Mouse (Mus musculus) bone marrow, adult 2 months (tissue): ENCODE data around the gene Tor2a. TPM values are rescaled to one million over a fixed set of nuclear protein-coding genes. Genes with fewer than 3 reads are reported as not detected.

ENCODE experiments used
- H3K27ac ChIP-seq: fragments of 200-500 bp; 2 replicates; pipeline ENCODE4 v1.5.1; 2012; ENCODE audit warnings: low read depth, mild to moderate bottlenecking, control low read depth, inconsistent platforms, low read length; ENCODE audit not compliant: control insufficient read depth, poor library complexity, insufficient read depth
- H3K4me1 ChIP-seq: fragments of 200-500 bp; 2 replicates; pipeline ENCODE4 v1.6.1; 2011; ENCODE audit warnings: low read length; ENCODE audit not compliant: control insufficient read depth, insufficient read depth
- H3K4me3 ChIP-seq: fragments of 200-500 bp; replicated peaks from 2 replicates; pipeline ENCODE3; 2011; ENCODE audit warnings: mild to moderate bottlenecking, low read depth, low read length, control low read depth; ENCODE audit not compliant: control insufficient read depth
- CTCF ChIP-seq: fragments of 200-500 bp; IDR thresholded peaks from 2 replicates; pipeline ENCODE4 v1.5.1; 2011; ENCODE audit warnings: low read length, control low read depth; ENCODE audit not compliant: control insufficient read depth, insufficient read depth
- POLR2A ChIP-seq: fragments of 200-500 bp; IDR thresholded peaks from 2 replicates; pipeline ENCODE4 v1.6.1; 2011; ENCODE audit warnings: low read depth, mild to moderate bottlenecking, control low read depth, low read length, borderline replicate concordance; ENCODE audit not compliant: control insufficient read depth
- WGBS: fragments of 180-500 bp; shearing (Covaris S2); methylation state at CpG from one replicate; pipeline ENCODE4 v1.1.7; 2018; 5-methylcytosine and 5-hydroxymethylcytosine counted together
- polyA plus RNA-seq: library from polyadenylated mRNA; stranded (reverse); fragments of >200 nt; gene quantifications from 2 replicates; pipeline ENCODE4 v1.2.4, GENCODE M21; 2011; ENCODE audit warnings: low replicate concordance; ENCODE audit not compliant: missing spikeins, insufficient read depth, insufficient read length

Tor2a gene
- polyA plus RNA-seq, 1 experiment, result 13.6 TPM

- TF ChIP-seq CTCF (peak; percentile 98), POLR2A (peak; percentile 31; the same call in 1 of the 2 replicates)
- peak within 1 kb of the TSS; percentile 92 for H3K4me3 ChIP-seq
- under 1% methylated on average over 67 of the region's 79 CpGs for WGBS
- H3K27ac ChIP-seq, result peak within 1 kb of the TSS; percentile 97
- peaks cover 10% of the 10 kb centered on the region for H3K4me1 ChIP-seq
Observed at GRCm38 (mm10) chr2:32712934-32713817, 43.9 kb upstream of the Tor2a start, which contains the start of gene Cdk9. Gene Cdk9 (minus strand): TSS chr2:32713076.

DNA sequence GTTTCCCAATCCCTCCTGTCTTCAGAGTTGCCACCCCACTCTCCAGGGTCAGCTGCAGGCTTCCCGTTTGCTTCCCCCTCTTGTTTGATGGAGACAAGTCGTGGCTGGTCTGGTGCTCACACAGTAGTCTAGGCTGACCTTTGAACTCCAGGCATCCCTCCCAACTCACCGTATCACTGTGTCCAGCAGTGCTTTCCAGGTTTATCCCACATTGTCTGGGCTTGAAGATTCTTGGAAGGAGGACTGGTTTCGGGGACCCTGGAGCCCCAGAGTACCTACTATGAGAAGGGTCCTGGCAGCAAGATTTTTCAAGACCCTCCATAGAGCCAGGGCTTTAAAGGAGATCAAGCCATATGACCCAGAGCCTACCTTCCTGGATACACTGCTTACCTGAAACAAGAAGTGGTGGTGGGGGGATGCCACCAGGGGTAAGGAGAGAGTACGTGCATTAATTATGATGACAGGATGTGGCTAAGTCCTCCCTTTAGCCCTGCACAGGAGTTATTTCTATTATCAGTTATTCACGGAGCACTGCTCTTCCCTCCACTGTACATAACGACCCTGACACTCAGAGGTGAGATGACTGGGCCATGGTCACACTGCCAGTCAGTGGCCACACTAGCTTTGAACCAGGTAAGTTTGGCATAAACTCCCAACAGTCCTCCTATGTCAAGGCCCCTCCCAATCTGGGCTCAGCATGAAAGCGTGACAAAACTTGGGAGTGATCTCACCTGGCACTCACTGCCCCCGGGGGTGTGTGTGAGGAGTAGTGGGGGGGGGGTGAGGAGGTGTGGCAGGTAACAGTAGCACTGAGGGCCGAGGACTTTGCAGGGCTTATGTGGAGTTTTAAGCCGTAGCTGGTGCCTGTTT is 42.7 kb upstream of the Tor2a start:
- WGBS, result 22% methylated on average over 11 of the region's 11 CpGs
- peaks cover 16% of the 10 kb centered on the region for H3K4me1 ChIP-seq
- H3K27ac ChIP-seq, result peak overlapping the region; percentile 94
- no peak for TF ChIP-seq CTCF
- no peak overlapping the region for H3K4me3 ChIP-seq

- no peak overlapping the region for H3K4me3 ChIP-seq
- 2% methylated on average over 4 of the region's 4 CpGs for WGBS
- TF ChIP-seq POLR2A, result no peak
- 0 out of 2 replicates have a peak, but pooled peaks have one; percentile 13 for TF ChIP-seq CTCF
- H3K27ac ChIP-seq, result peak overlapping the region; percentile 94
- H3K4me1 ChIP-seq, result peaks cover 17% of the 10 kb centered on the region
Observed at GRCm38 (mm10) chr2:32714987-32715425, 42.0 kb upstream of the Tor2a start.

GRCm38 (mm10) chr2:32718761-32719160 is 38.3 kb upstream of the Tor2a start:
- 38% methylated on average over 9 of the region's 9 CpGs for WGBS
- Histone ChIP-seq H3K27ac (peak overlapping the region; percentile 81), H3K4me3 (no peak overlapping the region), H3K4me1 (peaks cover 22% of the 10 kb centered on the region)
- TF ChIP-seq POLR2A (no peak), CTCF (no peak)

- H3K4me3 ChIP-seq, result peak overlapping the region; percentile 4
- H3K4me1 ChIP-seq, result peaks cover 20% of the 10 kb centered on the region
- TF ChIP-seq CTCF (no peak), POLR2A (no peak)
- 70% methylated on average over 3 of the region's 3 CpGs for WGBS
- peak overlapping the region; percentile 81 for H3K27ac ChIP-seq
Observed at GRCm38 (mm10) chr2:32720053-32720452, 37.0 kb upstream of the Tor2a start.

GRCm38 (mm10) chr2:32720681-32721229 is 36.3 kb upstream of the Tor2a start, which contains the start of gene Sh2d3c:
Gene Sh2d3c (plus strand): TSS chr2:32721055.
- peak within 1 kb of the TSS; percentile 68 for H3K4me3 ChIP-seq
- 4% methylated on average over 8 of the region's 8 CpGs for WGBS
- H3K4me1 ChIP-seq, result peaks cover 20% of the 10 kb centered on the region
- peak within 1 kb of the TSS; percentile 81 for H3K27ac ChIP-seq
- TF ChIP-seq CTCF (no peak), POLR2A (peak; percentile 23; the same call in 1 of the 2 replicates)

DNA sequence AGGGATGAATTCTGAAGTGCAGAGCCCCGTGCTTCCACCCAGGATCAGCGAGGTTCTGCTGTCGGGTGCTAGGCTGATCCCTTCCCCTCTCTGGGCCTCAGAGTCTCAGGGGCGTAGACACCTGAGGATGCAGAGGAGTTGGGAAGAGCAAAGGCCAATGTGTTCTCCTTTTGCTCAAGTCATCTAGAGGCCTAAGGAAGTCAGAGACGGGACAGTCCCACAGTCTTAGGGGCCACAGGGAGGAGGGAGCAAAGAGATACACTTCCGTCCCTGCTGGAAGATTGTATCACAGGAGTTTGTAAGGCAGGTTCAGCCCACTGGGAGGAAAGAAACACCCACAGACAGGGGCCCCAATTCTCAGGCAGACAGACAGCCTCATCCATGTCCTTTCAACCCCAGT is 35.0 kb upstream of the Tor2a start:
- TF ChIP-seq CTCF (no peak), POLR2A (no peak)
- H3K27ac ChIP-seq, result peak overlapping the region; percentile 81
- peaks cover 16% of the 10 kb centered on the region for H3K4me1 ChIP-seq
- peak overlapping the region; percentile 68 for H3K4me3 ChIP-seq
- WGBS, result 3% methylated on average over 6 of the region's 6 CpGs
